Mouse (Mus musculus) liver, adult (tissue): ENCODE measurements around the gene Gdf1.

Source experiments
- GATA4 ChIP-seq: IDR thresholded peaks from 2 replicates; pipeline ENCODE4 v1.6.1; 2014; ENCODE audit warnings: mild to moderate bottlenecking, low read length; ENCODE audit not compliant: insufficient replicate concordance

Gdf1 gene

GRCm38 (mm10) chr8:70316511-70317504 lies 12.8 kb upstream of the Gdf1 start:
- TF ChIP-seq GATA4: no peak

DNA sequence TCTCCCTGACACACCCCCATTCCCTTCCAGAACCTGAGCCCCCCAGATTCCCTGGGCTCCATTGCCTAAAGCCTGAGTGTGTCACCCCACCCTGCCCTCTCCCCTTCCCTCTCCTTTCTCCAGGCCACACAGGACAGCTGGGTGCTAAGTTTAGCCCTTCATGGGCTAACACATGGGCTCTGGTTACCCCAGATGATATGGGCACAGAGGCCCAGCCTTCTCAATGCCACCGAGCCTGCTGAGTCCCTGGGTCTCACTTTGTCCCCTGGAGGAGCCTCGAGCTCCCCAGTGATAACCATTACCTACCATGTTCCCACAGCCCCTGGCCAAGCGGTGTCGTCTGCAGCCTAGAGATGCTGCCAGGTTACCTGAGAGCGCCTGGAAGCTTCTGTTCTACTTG lies 11.7 kb upstream of the Gdf1 start:
- no peak for TF ChIP-seq GATA4

- TF ChIP-seq GATA4: no peak
Measured at GRCm38 (mm10) chr8:70323716-70324115, 5.9 kb upstream of the Gdf1 start.

GRCm38 (mm10) chr8:70327512-70327911 lies 2.1 kb upstream of the Gdf1 start:
- no peak for TF ChIP-seq GATA4

DNA sequence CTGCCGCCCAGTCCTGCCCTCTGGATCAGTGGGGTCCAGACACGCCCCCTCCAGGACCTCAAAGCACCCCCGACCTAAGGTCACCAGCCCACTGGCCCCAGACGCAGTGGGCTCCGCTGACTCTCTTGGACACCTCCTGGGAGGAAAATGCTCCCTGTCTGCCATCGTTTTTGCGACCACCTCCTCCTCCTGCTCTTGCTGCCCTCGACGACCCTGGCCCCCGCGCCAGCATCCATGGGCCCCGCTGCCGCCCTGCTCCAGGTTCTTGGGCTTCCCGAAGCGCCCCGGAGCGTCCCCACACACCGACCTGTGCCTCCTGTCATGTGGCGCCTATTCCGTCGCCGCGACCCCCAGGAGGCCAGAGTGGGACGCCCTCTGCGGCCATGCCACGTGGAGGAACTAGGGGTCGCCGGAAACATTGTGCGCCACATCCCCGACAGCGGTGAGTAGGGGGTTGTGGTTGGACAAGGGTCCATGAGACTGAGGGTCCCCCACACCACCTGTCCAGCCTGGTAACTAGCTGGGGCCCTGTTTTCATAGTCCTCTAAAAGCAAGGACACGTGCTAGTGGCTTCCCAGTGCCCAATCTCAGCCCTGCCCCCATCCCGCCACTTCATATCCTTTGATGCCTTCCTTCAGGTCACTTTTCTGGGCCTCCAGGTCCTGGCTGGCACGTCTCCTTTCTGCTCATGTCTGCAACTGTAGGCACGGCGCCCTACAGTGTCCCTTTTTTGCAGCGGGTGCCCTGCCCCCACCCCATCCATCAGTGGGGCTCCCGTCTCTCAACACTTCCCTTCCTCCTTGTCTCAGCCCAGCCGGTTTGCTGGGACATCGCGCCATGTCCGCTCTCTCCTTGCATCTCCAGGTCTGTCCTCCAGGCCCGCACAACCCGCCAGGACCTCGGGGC lies 471 bp downstream of the Gdf1 start:
- no peak for TF ChIP-seq GATA4

GRCm38 (mm10) chr8:70330741-70331364 lies 1.2 kb downstream of the Gdf1 start:
- TF ChIP-seq GATA4: no peak

- TF ChIP-seq GATA4: no peak
Measured at GRCm38 (mm10) chr8:70331526-70331925, 1.9 kb downstream of the Gdf1 start.

DNA sequence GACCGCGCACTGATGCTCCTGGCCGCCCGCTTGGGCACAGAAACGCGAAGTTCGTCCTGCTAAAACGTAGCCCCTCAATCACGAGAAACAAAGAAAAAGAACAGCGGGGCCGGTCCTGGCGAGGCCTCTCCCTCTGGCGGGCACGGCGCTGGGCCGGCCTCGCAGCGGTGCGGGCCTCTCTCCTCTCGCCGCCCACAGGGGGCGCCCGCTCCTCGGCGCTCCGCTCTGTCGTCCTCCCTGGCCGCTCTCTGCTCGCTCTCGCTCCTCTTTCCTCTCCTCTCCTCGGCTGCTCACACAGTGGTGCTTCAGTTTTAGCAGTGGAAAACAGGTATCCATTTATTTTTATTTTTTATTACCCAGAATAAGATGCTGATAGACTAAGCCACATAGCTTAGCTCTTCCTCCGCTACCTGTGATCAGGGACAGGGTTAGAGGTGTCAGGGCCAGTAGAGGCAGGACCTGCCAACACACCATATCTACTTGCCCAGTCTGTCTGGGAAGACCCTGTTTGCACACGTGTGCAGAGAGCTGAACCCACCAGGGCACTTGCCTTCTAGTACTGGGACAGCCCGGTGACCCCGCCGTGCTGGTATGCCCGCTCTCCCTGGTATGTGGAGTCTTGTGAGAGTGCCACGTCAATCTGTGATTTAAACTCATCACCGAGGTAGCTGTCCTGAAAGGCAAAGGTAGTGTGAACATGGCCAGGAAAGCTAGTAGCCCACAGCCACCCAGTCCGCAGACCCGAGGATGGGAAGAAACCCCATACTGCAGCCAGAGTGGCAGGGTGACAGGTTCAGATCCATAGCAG lies 2.7 kb downstream of the Gdf1 start:
- no peak for TF ChIP-seq GATA4

DNA sequence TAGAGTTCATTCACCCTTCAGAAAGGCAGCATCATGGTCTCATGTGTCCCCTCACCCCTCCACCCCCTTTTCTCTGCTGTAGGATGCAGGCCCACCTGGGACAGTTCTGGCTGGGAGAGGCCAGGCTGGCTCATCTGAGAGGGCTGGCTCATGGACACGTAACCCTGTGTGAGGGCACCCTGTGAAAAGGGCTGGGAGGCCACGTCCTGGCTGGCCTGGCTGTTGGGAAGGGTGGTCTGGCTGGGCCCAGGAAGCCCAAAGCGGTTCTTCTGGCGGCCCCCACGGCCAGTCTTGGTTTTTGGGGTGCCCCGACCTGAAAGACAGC lies 3.2 kb downstream of the Gdf1 start:
- no peak for TF ChIP-seq GATA4

DNA sequence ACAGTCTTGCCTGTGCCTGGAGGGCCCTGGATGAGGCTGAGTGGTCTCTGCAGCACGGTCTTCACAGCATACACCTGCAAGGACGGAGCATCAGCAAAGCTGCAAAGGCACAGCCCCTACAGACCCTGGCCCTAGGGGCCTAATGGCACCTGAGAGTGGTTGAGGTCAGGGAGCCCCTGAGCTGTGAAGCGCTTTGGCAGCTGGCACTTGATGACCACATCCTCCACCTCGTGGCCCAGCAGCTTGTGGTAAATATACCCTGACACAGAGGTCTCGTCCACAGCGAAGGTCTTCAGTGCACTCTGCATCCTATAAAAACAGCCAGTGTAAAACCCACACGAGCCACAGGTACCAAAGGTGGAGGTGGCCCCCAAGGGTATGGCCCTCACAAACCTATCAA lies 9.3 kb downstream of the Gdf1 start:
- no peak for TF ChIP-seq GATA4

DNA sequence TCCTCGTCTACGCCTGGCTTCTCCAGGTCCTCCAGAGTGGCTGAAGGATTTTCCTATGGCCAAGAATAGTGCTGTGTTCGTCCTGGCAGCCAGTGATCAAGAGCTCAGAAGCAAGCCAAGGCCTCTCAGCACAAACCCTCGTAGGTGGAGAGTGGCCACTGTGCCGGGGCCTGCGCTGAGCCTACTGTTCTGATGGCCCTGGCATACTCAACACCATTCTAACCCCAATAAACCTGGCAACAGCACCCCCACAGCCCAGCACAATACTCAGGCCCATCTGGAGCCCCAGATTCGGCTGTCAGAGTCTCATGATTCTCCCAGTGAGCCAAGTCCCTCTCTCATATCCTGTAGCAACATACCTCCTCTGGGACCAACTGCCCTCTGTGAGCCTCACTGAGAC lies 11.0 kb downstream of the Gdf1 start:
- TF ChIP-seq GATA4: no peak

GRCm38 (mm10) chr8:70342007-70342406 lies 12.4 kb downstream of the Gdf1 start:
- TF ChIP-seq GATA4: no peak

DNA sequence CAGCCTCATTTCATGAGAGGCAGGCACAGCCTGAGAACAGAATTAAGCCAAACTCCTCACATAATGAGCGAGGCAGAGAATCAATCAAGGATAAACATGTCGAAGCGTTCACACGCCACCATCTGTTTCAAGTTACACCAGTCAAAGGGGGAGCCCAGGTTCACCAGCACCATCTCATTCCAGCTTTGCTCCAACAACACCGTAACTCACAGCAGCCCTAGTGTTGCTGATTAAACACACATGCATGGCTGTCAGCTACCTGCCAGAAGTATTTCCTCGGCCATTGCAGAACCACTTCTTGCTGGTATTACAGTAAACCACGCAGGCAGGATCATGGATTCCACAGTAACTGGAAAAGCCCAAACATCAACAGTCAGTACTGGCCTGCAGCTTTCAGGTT lies 13.5 kb downstream of the Gdf1 start:
- TF ChIP-seq GATA4: no peak

DNA sequence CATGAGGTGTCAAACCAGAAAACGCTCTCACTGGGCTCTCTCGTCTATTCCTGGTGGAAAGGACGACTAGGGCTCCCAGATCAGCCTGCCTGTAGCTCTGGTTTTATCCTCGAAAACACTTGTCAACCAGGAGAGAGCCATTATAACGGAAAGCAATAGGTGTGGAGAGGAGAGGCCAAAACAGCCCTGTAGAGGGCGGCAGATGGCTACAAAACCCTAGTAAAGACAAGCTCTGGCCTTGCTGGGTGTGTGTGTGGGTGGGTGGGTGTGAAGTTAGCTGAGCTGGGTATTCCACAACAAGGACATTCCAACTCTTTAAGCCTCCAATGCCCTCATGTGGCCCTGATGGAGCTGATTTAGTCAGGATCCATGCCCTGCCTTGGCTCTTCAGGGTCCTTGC lies 14.1 kb downstream of the Gdf1 start:
- no peak for TF ChIP-seq GATA4

- TF ChIP-seq GATA4: no peak
Measured at GRCm38 (mm10) chr8:70344279-70344678, 14.7 kb downstream of the Gdf1 start.
